Mouse (Mus musculus): Measurements from ENCODE around the gene Olfr702.

Gene Olfr702

GRCm38 (mm10) chr7:106833793-106834192 is at the start of gene Olfr702:
Gene Olfr702 (minus strand): TSS chr7:106833893.
- DNase-seq (ENCODE audit: low spot score in 2 of 2), result no peak

DNA sequence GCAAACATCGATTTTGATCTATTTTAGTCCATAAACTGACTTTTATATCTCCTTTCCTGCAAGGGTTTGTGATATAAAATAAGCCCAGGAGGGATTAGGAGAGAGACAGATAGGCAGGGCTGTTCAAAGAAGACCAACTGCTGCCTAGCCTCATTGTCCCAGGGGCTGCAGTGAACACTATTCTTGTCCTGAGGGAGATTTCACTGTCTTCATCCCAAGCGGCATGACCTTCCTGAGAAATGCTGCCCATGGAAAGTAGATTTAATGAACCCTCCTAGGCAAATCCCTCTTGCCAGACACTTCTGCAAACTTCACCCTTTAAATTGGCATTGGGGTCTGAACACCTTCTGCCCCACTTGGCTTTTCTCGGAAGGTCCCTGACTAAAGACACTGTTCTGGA is 43.1 kb upstream of the Olfr702 start, which contains the start of gene Olfr705:
TSS of gene Olfr705 (minus strand) at position 101 of the 400 bp plus-strand sequence.
- DNase-seq (ENCODE audit: low spot score in 2 of 2), result no peak

DNA sequence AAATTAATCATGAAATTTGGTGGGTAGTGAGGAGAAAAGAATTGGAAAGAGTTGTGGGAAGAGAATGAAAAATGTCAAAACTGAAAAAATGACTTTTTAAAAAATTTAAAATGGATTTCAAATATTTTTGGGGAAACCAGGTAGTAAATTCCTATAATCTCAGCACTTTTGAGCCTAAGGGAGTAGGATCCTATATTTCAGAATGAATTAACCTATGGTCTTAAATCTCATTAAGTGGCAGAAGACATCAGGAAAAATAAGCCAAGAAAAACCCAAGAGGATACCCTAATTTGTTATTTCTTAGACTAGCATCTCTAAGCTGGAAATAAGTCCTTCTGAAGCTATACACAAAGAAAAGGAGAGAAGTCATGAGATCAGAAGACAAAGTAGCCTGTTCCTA is 29.2 kb upstream of the Olfr702 start, which contains the start of gene Olfr704:
TSS of gene Olfr704 (plus strand) at position 301 of the 400 bp plus-strand sequence.
- no peak for DNase-seq (ENCODE audit: low spot score in 2 of 2)

GRCm38 (mm10) chr7:106843060-106843459 is 9.4 kb upstream of the Olfr702 start, which contains the start of gene Olfr703:
Gene Olfr703 (plus strand): TSS chr7:106843360.
- DNase-seq (ENCODE audit: low spot score in 2 of 2), result no peak

GRCm38 (mm10) chr7:106818414-106818813 is 15.3 kb downstream of the Olfr702 start:
- no peak for DNase-seq (ENCODE audit: low spot score in 2 of 2)

DNA sequence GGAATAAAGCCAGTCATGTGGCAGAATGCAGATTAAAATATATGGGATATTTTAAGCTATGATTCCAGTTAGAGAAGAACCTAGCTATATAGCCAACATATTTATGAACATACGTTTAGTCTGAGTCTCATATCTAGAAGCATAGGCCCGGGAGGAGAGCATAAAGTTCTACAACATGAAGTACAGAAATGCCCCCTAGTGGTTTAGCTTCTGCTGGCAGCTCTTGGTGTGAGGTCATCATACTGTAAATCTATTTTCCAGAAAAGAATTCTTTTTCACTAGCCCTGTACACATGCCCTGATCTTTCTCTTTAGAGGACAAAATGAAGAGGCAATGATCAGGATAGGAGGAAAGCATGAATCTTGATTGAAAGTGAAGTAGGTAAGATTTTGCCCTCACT is 17.9 kb downstream of the Olfr702 start:
- DNase-seq (ENCODE audit: low spot score in 2 of 2), result no peak

DNA sequence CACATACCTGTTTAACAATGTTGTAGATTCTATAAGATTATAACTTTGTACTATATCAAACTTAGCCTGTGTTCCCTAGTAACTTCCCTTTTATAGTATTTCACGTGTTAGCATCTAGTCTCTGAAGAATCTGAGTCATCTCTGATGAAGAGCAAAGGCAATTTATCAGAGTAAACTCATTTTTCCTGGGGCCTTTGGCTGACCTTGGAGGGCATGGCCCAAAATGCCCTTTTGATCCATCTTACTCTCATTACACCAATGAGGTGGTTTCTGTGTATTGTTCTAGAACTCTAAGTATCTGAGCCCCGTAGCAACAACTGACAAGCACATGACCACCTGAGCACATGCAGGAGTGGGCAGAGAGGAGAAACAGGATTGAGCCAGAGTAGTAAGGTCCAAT is 19.9 kb downstream of the Olfr702 start, which contains the start of gene Olfr701:
TSS of gene Olfr701 (plus strand) at position 301 of the 400 bp plus-strand sequence.
- DNase-seq (ENCODE audit: low spot score in 2 of 2), result no peak

- no peak for DNase-seq (ENCODE audit: low spot score in 2 of 2)
Observed at GRCm38 (mm10) chr7:106808734-106809133, 25.0 kb downstream of the Olfr702 start, which contains the start of gene Olfr700. Gene Olfr700 (minus strand): TSS chr7:106808834.

- no peak for DNase-seq (ENCODE audit: low spot score in 2 of 2)
Observed at GRCm38 (mm10) chr7:106793098-106793497, 40.6 kb downstream of the Olfr702 start, which contains the start of gene Olfr699. Gene Olfr699 (minus strand): TSS chr7:106793198.

DNA sequence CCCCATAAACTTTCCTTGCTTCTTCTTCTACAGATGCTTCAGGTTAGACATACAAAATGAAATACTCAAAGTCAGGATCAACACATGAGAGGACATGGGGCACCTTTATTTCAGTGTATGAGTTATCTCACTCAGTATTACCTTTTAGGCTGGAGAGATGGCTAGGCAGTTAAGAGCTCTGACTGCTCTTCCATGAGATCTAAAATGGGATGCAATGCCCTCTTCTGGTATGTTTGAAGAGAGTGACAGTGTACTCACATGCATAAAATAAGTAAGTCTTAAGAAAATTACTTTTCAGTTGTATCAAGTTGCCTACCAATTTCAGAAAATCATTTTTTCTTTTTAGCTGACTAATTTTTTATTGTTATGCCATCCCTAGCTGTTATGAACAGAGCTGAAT is 45.4 kb downstream of the Olfr702 start:
- no peak for DNase-seq (ENCODE audit: low spot score in 2 of 2)

All from left cerebral cortex, adult 9 months (tissue).